Mouse (Mus musculus) hindbrain, embryonic 13.5 days (tissue): ENCODE measurements around the gene Scaf4. TPM values are rescaled to one million over a fixed set of nuclear protein-coding genes. Genes with fewer than 3 reads are reported as not detected.

ENCODE experiments used
- ATAC-seq: fragments of 200-750 bp; cut with Nextera tagmentation; 2 replicates; pipeline ENCODE4 v1.8.0; 2017; ENCODE audit warnings: moderate TSS enrichment; ENCODE audit not compliant: low FRiP score
- H3K27ac ChIP-seq: fragments of 300-500 bp; sonication (generic); 2 replicates; pipeline ENCODE4 v1.5.1; 2015; ENCODE audit warnings: inconsistent platforms, mild to moderate bottlenecking, moderate library complexity
- H3K27me3 ChIP-seq: fragments of 300-500 bp; sonication (generic); 2 replicates; pipeline ENCODE4 v1.6.1; 2015; ENCODE audit warnings: mild to moderate bottlenecking, inconsistent platforms
- H3K36me3 ChIP-seq: fragments of 300-500 bp; sonication (generic); 2 replicates; pipeline ENCODE4 v1.6.1; 2015; ENCODE audit warnings: mild to moderate bottlenecking, inconsistent platforms
- H3K4me1 ChIP-seq: fragments of 300-500 bp; sonication (generic); replicated peaks from 2 replicates; pipeline ENCODE4 v1.6.1; 2015; ENCODE audit warnings: inconsistent platforms
- H3K4me2 ChIP-seq: fragments of 300-500 bp; sonication (generic); 2 replicates; pipeline ENCODE4 v1.6.1; 2015; ENCODE audit warnings: inconsistent platforms, mild to moderate bottlenecking, moderate library complexity
- H3K4me3 ChIP-seq: fragments of 300-500 bp; sonication (generic); 2 replicates; pipeline ENCODE4 v1.5.1; 2015; ENCODE audit warnings: mild to moderate bottlenecking, inconsistent platforms
- H3K9ac ChIP-seq: fragments of 300-500 bp; sonication (generic); 2 replicates; pipeline ENCODE4 v1.6.1; 2015; ENCODE audit warnings: mild to moderate bottlenecking, inconsistent platforms
- H3K9me3 ChIP-seq: fragments of 300-500 bp; sonication (generic); 2 replicates; pipeline ENCODE4 v1.6.1; 2016; ENCODE audit warnings: inconsistent platforms
- WGBS: fragments of 180-500 bp; shearing (Covaris S2); methylation state at CpG from one replicate; pipeline ENCODE4 v1.1.7; 2015; 5-methylcytosine and 5-hydroxymethylcytosine counted together
- polyA plus RNA-seq: library from polyadenylated mRNA; unstranded; fragments of >200 nt; fragmentation: Nextera tagmentation; extraction: Ambion mirVana; gene quantifications from 2 replicates; pipeline ENCODE4 v1.2.1, GENCODE M21; 2015

Scaf4 gene
- polyA plus RNA-seq, 1 experiment from 2014 or later, result 26.5 TPM

GRCm38 (mm10) chr16:90210717-90211116 is 73.6 kb downstream of the Scaf4 start:
- H3K4me2 ChIP-seq, result no peak overlapping the region
- H3K27me3 ChIP-seq, result no peaks in the 10 kb centered on the region
- no peaks in the 10 kb centered on the region for H3K36me3 ChIP-seq
- WGBS, result 89% methylated on average over 10 of the region's 10 CpGs
- H3K9me3 ChIP-seq, result no peaks in the 10 kb centered on the region
- H3K4me3 ChIP-seq, result no peak overlapping the region
- H3K4me1 ChIP-seq, result no peaks in the 10 kb centered on the region
- H3K27ac ChIP-seq, result no peak overlapping the region
- no peak overlapping the region for H3K9ac ChIP-seq
- no peak for ATAC-seq

- no peak for ATAC-seq
- WGBS, result 87% methylated on average over 3 of the region's 3 CpGs
These were observed 75.3 kb downstream of the Scaf4 start for GRCm38 (mm10) chr16:90208996-90209395.

GRCm38 (mm10) chr16:90204868-90205267 is 79.4 kb downstream of the Scaf4 start:
- H3K4me1 ChIP-seq, result no peaks in the 10 kb centered on the region
- no peaks in the 10 kb centered on the region for H3K27me3 ChIP-seq
- no peak overlapping the region for H3K4me3 ChIP-seq
- no peak overlapping the region for H3K9ac ChIP-seq
- no peaks in the 10 kb centered on the region for H3K36me3 ChIP-seq
- 99% methylated on average over 2 of the region's 2 CpGs for WGBS
- no peak overlapping the region for H3K27ac ChIP-seq
- ATAC-seq, result no peak
- H3K4me2 ChIP-seq, result no peak overlapping the region
- no peaks in the 10 kb centered on the region for H3K9me3 ChIP-seq

More at GRCm38 (mm10) chr16:90208996-90209395, 75.3 kb downstream of the Scaf4 start:
- no peaks in the 10 kb centered on the region for H3K4me1 ChIP-seq
- no peaks in the 10 kb centered on the region for H3K9me3 ChIP-seq
- H3K4me3 ChIP-seq, result no peak overlapping the region
- H3K9ac ChIP-seq, result no peak overlapping the region
- H3K27ac ChIP-seq, result no peak overlapping the region
- no peak overlapping the region for H3K4me2 ChIP-seq
- no peaks in the 10 kb centered on the region for H3K36me3 ChIP-seq
- H3K27me3 ChIP-seq, result no peaks in the 10 kb centered on the region

GRCm38 (mm10) chr16:90203226-90203962 is 80.9 kb downstream of the Scaf4 start:
- Histone ChIP-seq H3K4me3 (no peak overlapping the region), H3K27me3 (0 out of 2 replicates have a peak, but pooled peaks cover 7% of the 10 kb centered on the region), H3K9ac (no peak overlapping the region), H3K36me3 (no peaks in the 10 kb centered on the region), H3K27ac (no peak overlapping the region), H3K9me3 (no peaks in the 10 kb centered on the region), H3K4me1 (no peaks in the 10 kb centered on the region), H3K4me2 (no peak overlapping the region)
- 87% methylated on average over 6 of the region's 6 CpGs for WGBS
- no peak for ATAC-seq

- H3K4me3 ChIP-seq, result no peak overlapping the region
- H3K27ac ChIP-seq, result no peak overlapping the region
- H3K9ac ChIP-seq, result no peak overlapping the region
- no peak overlapping the region for H3K4me2 ChIP-seq
- H3K36me3 ChIP-seq, result no peaks in the 10 kb centered on the region
- H3K27me3 ChIP-seq, result 0 out of 2 replicates have a peak, but pooled peaks cover 7% of the 10 kb centered on the region
- H3K4me1 ChIP-seq, result peaks cover 11% of the 10 kb centered on the region
- no peaks in the 10 kb centered on the region for H3K9me3 ChIP-seq
- no peak for ATAC-seq
- 79% methylated on average over 19 of the region's 19 CpGs for WGBS
These were observed 82.2 kb downstream of the Scaf4 start for GRCm38 (mm10) chr16:90202140-90202539.

- Histone ChIP-seq H3K36me3 (no peaks in the 10 kb centered on the region), H3K9me3 (no peaks in the 10 kb centered on the region), H3K4me2 (no peak overlapping the region), H3K4me1 (peaks cover 11% of the 10 kb centered on the region), H3K4me3 (no peak overlapping the region), H3K27me3 (0 out of 2 replicates have a peak, but pooled peaks cover 7% of the 10 kb centered on the region), H3K9ac (no peak overlapping the region), H3K27ac (no peak overlapping the region)
- 88% methylated on average over 10 of the region's 10 CpGs for WGBS
- ATAC-seq, result no peak
These were observed 85.1 kb downstream of the Scaf4 start for GRCm38 (mm10) chr16:90199174-90199573.

GRCm38 (mm10) chr16:90198626-90199025 is 85.7 kb downstream of the Scaf4 start:
- H3K9me3 ChIP-seq, result no peaks in the 10 kb centered on the region
- peaks cover 11% of the 10 kb centered on the region for H3K4me1 ChIP-seq
- no peak for ATAC-seq
- 92% methylated on average over 6 of the region's 6 CpGs for WGBS
- H3K36me3 ChIP-seq, result no peaks in the 10 kb centered on the region
- no peak overlapping the region for H3K9ac ChIP-seq
- H3K27me3 ChIP-seq, result 0 out of 2 replicates have a peak, but pooled peaks cover 7% of the 10 kb centered on the region
- no peak overlapping the region for H3K4me3 ChIP-seq
- no peak overlapping the region for H3K27ac ChIP-seq
- no peak overlapping the region for H3K4me2 ChIP-seq

- WGBS, result 4% methylated on average over 22 of the region's 22 CpGs
- Histone ChIP-seq H3K27me3 (0 out of 2 replicates have a peak, but pooled peaks cover 7% of the 10 kb centered on the region), H3K4me2 (peak overlapping the region; percentile 58), H3K4me1 (peaks cover 11% of the 10 kb centered on the region), H3K9ac (peak overlapping the region; percentile 66), H3K27ac (no peak overlapping the region), H3K36me3 (no peaks in the 10 kb centered on the region), H3K9me3 (no peaks in the 10 kb centered on the region), H3K4me3 (peak overlapping the region; percentile 42)
- ATAC-seq, result peak; percentile 92
These were observed 86.8 kb downstream of the Scaf4 start for GRCm38 (mm10) chr16:90197337-90197973.

GRCm38 (mm10) chr16:90196688-90197240 is 87.5 kb downstream of the Scaf4 start:
- peaks cover 11% of the 10 kb centered on the region for H3K4me1 ChIP-seq
- no peak overlapping the region for H3K9ac ChIP-seq
- H3K36me3 ChIP-seq, result no peaks in the 10 kb centered on the region
- peak overlapping the region; percentile 58; the same call in 1 of the 2 replicates for H3K4me2 ChIP-seq
- WGBS, result 89% methylated on average over 7 of the region's 7 CpGs
- 0 out of 2 replicates have a peak, but pooled peaks cover 7% of the 10 kb centered on the region for H3K27me3 ChIP-seq
- no peaks in the 10 kb centered on the region for H3K9me3 ChIP-seq
- ATAC-seq, result no peak
- H3K4me3 ChIP-seq, result no peak overlapping the region
- H3K27ac ChIP-seq, result no peak overlapping the region

GRCm38 (mm10) chr16:90193719-90194118 is 90.6 kb downstream of the Scaf4 start:
- no peak overlapping the region for H3K4me2 ChIP-seq
- H3K4me1 ChIP-seq, result peaks cover 11% of the 10 kb centered on the region

GRCm38 (mm10) chr16:90191289-90191688 is 93.0 kb downstream of the Scaf4 start:
- H3K4me3 ChIP-seq, result no peak overlapping the region
- H3K27ac ChIP-seq, result no peak overlapping the region
- H3K9me3 ChIP-seq, result no peaks in the 10 kb centered on the region
- ATAC-seq, result no peak
- no peaks in the 10 kb centered on the region for H3K4me1 ChIP-seq
- no peak overlapping the region for H3K9ac ChIP-seq
- no peaks in the 10 kb centered on the region for H3K27me3 ChIP-seq
- no peak overlapping the region for H3K4me2 ChIP-seq
- H3K36me3 ChIP-seq, result no peaks in the 10 kb centered on the region
- WGBS, result 73% methylated on average over 6 of the region's 6 CpGs

More at GRCm38 (mm10) chr16:90193719-90194118, 90.6 kb downstream of the Scaf4 start:
- H3K4me3 ChIP-seq, result no peak overlapping the region
- no peak overlapping the region for H3K9ac ChIP-seq
- H3K36me3 ChIP-seq, result no peaks in the 10 kb centered on the region
- no peak for ATAC-seq
- 0 out of 2 replicates have a peak, but pooled peaks cover under 1% of the 10 kb centered on the region for H3K27me3 ChIP-seq
- H3K27ac ChIP-seq, result no peak overlapping the region
- H3K9me3 ChIP-seq, result no peaks in the 10 kb centered on the region

GRCm38 (mm10) chr16:90187453-90187852 is 96.8 kb downstream of the Scaf4 start:
- Histone ChIP-seq H3K9me3 (no peaks in the 10 kb centered on the region), H3K4me3 (no peak overlapping the region), H3K27ac (no peak overlapping the region), H3K4me1 (no peaks in the 10 kb centered on the region), H3K36me3 (no peaks in the 10 kb centered on the region), H3K4me2 (no peak overlapping the region), H3K9ac (no peak overlapping the region), H3K27me3 (no peaks in the 10 kb centered on the region)
- ATAC-seq, result no peak
- 35% methylated on average over 13 of the region's 13 CpGs for WGBS
